Mouse (Mus musculus): ENCODE measurements around the gene Afap1.

Gene Afap1

DNA sequence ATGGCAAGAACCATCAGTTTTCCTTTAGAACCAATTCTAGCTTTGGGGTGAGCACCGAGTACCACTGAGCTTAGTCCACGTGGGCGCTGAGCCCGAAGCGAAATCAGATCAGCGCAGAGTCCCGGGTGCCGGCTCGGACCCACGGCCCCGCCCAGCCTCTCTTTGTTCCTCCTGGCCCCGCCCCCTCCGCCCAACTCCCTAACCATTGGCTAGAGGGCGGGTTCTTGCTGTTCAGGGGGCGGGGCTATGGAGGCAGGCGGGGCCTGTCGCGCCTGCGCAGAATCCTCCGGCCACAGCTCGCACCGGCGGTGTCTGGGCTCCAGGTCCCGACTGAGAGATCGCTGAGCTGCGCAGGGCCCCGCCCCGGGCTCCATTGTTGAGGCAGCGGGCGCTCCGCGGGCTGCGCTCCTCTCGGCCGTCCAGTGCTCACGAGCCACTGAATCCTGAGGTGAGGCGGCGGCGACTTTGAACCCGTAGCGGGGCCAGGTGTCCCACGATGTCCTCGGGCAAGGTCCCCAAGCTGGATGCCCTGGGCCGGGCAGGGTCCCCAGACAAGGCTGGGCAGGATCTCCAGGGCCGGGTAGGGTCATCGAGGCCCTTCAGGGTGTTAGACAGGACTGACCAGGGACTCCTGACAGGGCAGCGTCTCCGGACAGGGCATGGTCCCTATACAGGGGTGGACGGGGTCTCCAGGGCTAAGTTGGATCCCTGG is at the start of gene Afap1:
TSS of gene Afap1 (plus strand) at position 227 of the 712 bp plus-strand sequence.
- DNase-seq: peak; percentile 99 to 100

DNA sequence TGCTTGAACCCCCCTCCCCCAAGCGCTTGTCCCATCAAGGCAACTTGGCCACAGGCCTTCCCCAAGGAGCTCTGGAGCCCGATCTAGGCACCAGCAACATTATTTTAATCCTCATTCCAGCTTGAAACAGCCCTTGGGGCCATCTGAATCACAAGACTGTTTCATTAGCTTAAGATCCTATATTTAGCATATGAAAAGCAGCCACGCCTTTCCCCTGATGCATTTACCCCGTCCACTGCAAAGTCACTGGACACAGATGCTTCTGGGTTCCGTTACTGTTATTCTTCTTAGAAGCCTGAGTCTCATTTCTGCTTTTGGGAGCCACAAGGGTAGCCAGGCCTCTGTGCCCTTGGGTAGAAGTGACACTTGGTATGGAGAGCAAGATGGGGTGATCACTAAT is 41.6 kb upstream of the Afap1 start:
- DNase-seq: no peak

DNA sequence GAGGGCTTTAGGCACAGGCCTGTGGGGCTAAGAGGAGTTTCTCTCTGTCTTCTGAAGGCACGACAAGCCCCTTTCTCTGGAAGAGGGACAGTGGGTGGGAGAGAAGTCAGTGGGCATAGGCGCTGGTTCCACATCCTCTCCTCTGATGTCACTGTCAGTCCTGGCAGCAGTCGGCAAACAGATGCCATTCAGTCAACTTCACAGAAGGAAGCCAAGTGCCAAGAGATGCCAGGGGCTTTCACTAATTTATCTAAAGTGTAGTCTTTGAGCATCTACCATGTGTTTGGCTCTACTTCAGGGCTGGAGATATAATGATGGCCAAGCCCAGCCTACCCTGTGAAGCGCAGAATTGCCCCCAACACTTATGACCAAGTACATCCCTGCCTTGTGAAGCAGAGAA is 39.7 kb upstream of the Afap1 start:
- DNase-seq: no peak

DNA sequence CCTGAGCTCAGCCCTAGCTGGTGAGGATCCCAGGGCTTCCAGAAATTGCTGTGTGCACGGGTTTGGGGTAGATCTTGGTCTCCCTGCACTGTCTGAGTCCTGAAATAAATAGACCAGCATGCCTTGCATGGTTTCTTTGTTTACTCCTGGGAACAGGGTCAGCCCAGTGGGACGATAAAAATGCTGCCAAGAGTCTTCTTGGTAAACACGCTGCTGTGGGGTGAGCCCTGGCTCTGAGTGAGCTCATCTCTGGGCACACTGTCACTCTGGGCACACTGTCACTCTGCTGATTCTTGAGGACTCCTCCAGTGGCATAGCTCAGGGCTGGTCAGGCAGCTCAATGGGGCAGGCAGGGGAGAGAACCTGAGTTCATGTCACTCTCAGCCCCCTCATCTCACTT is 36.9 kb upstream of the Afap1 start:
- DNase-seq: peak; percentile 29 to 48

DNA sequence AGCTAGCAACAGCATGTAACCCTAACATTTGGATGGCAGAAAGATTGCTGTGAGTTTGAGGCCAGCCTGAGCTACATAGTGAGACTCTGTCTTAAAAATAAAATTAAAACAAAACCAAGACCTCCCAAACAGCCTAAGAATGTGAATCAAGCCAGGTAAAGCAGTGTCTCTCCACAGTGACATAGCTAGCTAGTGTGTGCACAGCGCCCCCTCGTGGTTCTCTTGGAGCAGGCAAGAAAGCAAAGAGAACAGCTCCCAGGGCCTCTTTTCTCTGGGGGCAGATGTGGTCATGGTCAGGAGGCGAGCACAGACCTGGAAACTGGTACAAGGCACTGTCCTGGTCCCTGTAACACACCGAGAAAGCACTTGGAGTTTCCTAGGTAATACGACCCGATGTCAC is 35.0 kb upstream of the Afap1 start:
- peak; percentile 70 to 81 for DNase-seq

DNA sequence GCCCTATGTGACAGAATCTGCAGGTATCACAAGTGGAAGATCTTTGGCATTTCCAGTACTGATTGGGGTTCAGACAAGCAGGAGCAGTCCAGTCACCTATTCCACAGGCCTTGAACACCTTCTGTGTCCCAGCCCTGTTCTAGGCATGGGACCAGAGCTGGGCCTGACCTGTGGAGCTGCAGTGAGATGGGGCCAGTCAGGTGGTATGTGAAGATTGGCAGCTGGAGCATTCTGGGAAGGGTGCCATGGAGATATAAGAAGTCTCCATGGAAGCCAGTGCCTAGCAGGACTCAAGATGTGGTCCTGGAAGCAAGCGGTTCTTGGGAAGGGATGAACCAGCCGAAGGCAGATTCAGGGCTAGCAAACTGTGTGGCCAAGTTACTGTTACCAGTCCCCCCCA is 31.7 kb upstream of the Afap1 start:
- no peak for DNase-seq

DNA sequence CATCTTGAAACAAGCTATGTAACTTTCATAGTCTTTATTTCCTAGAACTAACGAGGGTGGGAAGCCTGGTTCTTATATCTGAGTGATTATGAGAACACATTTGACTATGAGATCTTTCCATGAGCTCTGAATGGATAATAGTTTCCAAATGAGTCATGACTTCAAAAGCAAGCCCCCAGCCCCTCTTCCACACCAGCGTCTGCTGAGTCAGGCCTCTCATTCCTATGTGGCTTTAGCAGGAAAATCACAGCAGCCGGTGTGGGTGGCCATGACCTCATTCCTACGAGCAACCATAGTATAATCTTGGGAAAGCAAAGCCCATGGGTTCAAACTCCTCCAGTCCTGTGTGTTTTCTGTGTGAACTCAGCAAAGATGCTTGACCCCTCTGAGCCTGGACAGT is 23.1 kb upstream of the Afap1 start:
- no peak for DNase-seq

DNA sequence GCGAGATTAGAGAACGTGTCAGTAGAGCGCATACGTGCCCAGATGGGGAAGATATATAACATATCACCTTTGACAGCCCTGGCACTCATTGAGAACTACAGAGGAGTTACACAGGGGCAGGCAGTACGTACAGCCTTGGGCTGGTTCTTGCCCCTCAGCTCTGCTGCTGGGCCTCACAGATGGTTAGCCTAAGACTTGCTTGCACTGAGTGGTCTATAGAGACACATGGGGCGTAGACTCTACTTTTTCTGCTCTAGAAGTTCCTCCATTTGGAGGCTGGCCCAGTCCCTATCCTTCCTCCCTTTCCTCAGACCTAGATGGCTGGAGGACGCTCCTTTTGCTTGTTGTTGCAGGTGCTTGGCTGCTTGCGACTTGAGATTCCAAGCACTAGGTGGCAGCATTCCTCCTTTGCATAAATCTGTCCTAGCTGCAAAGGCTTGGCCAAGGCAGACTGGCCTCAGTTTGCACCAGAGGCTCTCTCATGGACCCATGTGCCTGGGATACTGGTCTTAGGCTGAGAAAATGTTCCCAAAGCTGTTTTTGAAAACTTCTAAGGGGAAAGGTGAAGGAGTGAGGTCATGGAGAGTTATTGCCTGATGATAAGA is 22.6 kb upstream of the Afap1 start:
- peak; percentile 70 to 75 for DNase-seq

DNA sequence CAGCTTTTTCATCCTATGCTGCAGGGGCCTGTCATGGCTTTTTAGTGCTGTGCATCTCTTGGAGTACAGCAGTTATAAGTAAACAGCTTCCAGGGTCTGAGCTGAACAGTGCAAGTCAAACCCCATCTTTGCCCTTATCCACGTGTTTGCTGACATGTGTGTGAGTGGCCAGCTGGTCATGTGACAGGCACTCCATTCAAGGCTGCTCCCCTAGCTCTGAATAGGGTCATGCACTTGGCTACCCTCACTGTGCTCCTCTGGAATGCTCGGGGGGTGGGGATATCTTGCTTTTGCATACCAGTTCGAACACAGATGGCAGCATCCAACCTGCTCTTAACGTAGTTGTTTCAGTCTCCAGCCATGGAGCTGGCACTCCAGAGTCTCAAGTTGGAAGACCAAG is 19.7 kb upstream of the Afap1 start:
- DNase-seq: no peak

DNA sequence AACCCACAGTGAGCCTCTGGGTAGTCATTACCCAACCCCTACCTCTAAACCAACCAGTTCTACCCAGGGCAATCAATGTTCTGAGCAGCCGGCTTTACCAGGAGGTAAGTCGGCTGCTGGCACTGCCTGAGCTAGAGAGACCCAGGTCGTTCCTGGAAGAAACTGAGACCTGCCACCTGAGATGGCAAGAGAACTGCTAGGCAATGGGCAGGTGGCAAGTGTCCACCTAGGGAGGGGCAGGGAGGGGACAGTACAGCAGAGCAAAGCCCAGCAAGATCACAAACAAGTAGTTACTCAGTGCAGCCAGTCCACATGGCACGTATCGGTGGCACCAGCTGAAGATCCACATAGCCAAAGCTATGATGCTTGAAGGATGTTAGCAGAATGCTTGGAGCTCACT is 16.9 kb upstream of the Afap1 start:
- DNase-seq: no peak

DNA sequence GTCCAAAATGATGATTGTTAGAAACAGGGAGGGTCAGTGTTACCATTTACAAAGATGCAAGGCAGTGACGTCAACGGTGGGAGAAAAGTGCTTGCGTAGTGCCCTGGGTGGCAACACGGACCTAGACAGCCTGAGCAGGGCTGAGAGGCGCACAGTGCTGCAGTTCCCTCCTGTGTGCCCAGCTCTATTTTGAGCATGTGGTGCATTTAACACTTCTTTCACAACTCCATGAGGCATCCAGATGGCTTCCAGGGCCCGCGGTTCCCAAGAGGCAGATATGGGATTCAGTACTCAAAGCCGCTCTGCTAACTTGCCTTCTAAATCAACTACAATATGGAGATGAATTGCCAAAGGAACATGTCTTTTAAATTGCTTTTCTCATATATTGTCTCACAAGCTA is 13.9 kb upstream of the Afap1 start:
- DNase-seq: no peak

DNA sequence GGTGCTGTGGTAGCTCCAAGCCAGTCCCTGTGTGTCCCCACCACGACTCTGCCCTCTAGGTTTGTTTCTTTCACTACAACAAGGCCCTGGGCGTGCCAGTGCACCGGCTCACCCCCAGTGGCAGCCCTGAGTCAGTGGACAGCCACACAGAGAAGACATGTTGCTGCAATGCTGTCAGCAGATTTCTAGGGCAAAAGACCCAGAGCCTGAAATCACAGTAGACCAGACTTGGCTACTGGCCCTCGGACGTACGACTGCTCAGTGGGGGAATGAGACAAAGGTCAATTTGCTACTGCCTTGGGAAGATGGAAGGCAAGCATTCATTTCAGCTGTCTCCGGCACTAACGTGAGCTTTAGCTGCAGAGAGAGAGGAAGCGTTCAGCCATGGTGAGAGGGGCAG is 10.7 kb upstream of the Afap1 start:
- DNase-seq: no peak

DNA sequence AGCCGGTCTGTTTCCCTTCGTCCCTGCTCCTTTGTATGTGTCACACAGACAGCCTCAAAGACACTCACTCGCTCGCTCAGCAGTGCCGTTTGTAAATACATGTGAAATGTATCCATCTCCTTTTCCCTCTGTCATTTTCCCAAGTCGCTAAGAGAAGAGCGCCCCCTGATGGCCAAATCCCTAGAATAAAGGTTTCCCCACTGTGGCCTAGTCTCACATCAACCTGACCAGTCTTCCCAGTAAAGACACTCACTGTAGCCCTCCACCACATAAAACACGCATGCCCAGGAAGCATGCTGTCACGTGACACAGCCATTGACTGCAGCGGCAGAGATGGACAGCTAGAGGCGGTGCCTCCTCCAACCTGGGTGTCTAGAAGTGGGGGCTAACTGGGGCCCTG is 8.9 kb upstream of the Afap1 start:
- peak; percentile 37 to 48 for DNase-seq

DNA sequence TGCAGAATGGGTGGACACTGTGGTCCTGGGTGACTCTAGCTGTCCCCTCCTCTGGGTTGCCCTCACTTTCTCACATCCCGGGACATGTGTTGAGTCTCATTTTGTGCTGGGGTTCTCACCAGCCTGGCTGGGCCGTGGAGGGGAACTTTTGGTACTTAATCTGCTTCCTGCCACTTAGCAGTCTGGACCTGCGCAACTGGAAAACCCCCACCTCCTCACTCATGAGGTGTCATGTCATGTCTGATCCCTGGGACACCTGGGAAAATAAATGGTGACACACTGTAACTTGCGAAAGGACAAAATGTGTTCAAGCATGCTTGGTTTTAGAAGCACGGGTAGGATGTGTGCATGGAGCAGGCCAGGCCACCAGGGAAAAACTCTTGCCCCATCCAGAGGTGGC is 8.4 kb upstream of the Afap1 start:
- DNase-seq: no peak

DNA sequence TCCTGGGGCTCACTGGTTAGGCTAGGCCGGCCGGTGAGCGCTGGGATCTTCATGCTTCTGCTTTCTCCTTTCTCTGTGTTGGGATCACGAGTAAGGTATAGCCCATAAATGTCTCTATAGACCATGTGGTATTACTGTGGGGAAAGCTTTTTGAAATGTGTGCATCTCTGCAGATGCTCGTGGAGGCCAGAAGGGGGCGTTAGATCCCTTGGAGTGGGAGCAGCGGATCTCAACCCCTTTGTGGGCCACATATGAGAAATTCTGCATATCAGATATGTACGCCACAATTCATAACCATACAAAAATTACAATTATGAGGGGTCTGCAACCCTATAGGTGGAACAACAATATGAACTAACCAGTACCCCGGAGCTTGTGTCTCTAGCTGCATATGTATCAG is 4.2 kb upstream of the Afap1 start:
- DNase-seq: no peak

DNA sequence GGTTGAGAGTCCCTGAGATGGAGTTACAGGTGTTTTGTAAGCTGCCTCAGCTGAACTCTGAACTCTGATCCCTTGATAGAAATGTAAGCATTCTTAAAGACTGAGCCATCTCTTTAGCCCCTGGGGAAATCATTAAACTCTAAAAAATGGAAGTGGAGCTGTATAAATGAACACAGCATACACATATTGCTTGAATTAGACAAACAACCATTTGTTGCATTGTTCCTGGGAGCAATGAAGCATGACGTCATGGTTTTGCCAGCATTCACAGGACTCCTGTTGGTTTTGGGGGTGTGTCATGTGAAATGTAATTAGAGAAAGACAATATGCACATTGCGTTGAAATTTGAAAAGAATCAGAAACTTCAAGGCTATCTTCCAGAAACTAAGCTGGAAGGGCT is 3.5 kb upstream of the Afap1 start:
- DNase-seq: no peak

DNA sequence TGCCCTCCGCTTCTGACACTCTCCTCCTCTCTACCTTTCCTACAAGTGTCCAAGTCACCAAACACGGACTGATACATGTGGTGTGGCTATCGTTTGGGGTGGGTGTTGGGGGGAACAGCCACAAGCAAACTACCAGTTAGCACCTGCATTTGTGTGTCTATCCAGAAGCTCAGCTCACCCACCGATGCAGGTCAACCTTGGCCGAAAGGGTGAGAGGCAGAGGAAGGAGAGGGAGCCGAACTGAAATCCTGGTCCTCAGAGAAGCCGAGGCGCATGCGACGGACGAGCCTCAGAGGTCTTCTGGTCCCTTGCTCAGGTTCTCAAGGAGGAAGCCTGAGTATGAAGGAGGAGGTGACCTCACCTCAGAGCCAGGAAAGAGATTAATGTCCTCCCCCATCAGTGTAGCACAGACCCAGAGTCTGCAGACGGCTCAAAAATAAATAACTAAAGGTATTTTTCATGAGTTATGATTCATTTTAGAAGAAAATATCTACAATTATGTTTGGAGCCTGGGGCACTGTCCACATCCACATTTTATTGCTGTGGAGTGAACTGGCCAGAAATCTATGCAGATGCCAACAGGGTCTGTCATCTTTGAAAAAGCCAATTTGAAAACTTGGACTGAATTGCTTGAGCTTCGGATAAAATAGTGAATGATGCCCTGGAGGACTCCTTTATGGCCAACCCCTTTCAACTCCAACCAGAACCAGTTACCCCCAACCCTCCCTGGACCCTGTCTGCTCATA is 2.0 kb upstream of the Afap1 start:
- DNase-seq: no peak

DNA sequence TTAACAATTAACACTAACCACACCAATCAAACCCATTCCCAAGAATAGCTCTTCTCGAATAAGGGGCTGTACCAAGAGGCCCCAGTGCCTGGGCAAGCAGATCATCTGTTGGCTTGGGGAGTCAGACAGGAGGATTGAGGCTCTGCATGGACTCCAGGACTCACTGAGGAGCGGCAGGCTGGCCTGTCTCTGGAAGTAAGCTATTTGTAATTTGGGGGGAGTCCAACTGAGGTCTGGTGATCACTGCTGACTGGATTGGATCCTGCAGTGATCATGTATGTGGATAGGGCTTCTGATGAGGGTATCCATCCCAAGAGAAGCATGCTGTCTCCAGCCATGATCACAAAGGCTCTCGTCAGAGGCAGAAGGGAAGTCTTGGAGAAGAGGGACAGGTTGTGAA is 756 bp upstream of the Afap1 start:
- DNase-seq: no peak

DNA sequence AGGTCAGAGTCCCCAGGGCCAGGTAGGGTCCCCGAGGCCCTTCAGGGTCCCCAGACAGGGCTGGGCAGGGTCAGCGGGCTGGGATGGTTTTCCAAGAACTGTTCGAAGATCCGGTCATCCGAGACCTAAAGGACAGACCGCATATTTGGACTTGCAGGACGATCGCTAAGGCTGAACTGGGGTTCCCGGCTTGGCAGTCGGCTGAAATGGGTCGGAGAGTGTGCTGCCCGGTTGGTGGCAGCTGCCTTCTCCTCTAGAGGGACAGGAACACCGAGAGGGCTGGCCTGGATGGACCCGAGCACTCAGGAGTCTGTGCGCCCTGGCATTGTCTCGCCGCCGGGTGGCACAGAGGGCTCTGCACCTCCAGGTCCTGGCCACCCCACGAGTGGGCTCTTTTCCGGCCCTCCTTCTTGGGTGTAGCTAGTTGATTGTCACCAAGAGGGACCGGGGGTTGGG is 714 bp downstream of the Afap1 start:
- DNase-seq: peak; percentile 73 to 79

DNA sequence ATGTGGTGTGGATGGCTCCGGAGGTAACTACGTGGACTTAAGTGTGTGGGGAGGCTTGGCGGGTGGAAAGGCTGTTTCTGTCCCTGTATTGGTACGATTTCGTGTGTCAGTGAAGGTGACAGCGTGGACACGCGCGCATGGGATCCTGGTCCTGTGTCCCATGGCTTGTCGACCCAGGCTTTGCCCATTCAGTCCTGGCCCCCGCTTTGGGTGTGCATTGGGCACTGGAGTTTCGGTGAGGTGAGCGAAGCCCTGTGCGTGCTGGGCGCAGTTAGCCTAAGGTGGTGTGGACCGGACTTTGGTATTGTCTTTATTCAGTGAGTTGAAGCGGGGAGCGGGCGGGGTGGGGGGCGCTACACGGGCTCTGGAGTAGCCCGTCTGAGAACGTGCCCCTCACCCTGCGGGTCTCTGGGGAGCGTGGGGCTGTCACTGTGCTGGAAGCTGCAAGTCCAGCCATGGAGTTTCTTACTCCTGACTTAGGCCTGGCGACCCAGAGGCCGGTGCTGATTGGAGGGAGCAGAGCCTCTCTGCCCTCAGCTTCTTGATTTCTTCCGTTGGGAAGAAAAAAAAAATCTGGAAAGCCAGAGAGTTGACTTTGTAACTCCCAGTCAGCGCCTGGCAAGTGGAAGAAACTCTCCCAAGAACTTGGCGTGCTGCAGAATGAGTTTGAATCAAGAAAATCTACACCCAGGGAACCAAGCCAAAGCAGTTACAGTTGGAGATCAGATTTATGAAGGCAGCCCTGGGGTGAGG is 1.4 kb downstream of the Afap1 start:
- peak in 1 of 2 experiments; percentile 27 for DNase-seq

DNA sequence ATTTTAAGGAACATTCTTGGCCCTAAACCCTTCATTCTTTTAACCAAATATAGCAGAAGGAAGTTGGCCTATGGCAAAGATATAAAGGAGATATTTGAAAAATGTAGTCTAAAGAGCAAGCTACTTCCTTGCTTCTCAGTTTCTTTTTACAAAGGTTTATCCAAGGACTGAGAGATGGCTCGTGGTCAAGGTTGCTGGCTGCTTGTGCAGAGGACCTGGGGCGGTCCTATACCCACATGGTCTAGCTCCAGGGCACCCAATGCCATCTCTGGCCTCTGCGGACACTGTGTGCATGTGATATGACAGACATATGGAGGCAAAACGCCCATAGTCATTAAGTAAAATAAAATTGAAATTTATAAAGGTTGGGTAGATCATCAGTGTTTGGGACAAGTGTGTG is 2.8 kb downstream of the Afap1 start:
- DNase-seq: no peak

DNA sequence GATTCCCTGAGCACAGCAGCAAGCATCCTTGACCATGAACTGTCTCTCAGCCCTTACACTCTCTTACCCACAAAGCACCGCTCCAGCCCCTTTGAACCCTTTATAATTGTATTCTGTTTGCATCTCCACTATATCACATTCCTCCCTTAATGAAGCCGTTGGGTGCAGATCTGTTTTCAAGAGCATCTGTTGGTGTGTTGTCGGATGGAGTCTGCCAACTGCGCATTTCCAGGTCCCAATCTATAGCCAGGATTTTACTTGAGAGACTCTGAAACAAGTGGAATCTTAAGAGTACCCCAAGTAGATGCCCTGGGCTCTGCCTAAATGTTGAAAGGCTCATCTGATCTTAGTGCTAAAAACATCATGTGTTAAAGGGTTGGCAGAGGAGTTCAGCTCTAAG is 3.4 kb downstream of the Afap1 start:
- DNase-seq: no peak

DNA sequence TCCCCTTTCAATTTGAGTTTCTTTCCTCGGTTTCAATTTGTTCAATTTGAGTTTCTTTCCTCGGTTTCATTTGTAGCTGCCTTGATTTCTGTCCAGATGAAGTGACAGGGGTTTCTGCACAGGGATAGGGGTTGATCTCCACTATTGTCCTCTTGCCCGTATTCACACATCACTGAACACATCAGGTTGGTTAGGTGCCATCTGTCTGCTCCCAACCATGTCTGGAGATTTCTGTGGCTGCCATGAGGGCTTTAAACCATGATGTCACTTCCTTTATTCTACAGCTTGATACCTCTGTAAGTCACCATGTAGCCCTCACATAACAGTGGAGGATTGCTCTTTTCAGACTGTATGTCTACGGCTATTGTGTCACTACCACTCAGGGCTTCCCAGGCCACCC is 4.0 kb downstream of the Afap1 start:
- no peak for DNase-seq

DNA sequence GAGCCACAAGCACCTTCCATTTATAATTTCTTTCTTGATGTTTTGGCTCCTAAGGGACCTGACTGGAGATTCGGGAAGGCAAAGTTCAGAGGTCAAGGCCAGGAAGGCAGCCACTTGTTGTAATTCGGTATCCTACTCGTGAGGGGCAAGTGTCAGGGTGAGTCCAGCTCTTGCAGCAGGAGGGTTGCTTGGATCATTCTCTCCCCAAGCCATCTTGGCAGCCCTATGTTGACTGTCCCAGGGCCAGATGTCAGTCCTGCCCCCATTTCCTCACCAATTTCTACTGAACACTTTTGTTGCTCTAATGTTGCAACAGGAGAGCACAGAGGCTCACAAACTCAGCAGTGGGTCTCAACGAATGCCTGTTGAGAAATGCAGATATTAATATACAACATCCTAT is 5.0 kb downstream of the Afap1 start:
- no peak for DNase-seq
